Mouse (Mus musculus): ENCODE results near the gene Nr4a3. TPM values are rescaled to one million over a fixed set of nuclear protein-coding genes. Genes with fewer than 3 reads are reported as not detected.

The Nr4a3 gene
- polyA plus RNA-seq, 1 experiment from 2014 or later = 0.79 TPM

DNA sequence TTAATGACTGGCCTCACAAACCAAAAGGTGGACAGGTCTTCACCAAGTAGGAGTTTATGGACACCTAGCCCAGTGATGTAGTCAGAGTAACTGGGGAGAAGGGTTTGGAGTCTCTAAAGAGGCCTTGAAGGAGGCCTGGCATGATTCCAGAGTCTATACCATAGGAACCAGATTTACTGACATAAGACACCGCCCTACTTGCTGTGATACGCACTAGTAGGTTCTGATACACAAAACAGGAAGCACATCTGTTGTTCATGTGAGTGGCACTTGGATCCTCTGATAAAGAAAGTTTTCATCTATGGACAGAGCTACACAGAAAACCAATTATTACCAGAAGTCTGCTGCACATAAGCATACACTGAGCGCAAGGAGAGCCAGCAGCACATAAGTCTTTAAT, 65.4 kb downstream of the Nr4a3 start:
- no peak overlapping the region for H3K4me3 ChIP-seq (ENCODE audit: inconsistent target)
- H3K27ac ChIP-seq = no peak overlapping the region
- no peaks in the 10 kb centered on the region for H3K79me2 ChIP-seq (ENCODE audit: inconsistent target)
- H3K36me3 ChIP-seq (ENCODE audit: inconsistent target) = no peaks in the 10 kb centered on the region
- 88% methylated on average over 3 of the region's 3 CpGs for WGBS (ENCODE audit: missing documents)

DNA sequence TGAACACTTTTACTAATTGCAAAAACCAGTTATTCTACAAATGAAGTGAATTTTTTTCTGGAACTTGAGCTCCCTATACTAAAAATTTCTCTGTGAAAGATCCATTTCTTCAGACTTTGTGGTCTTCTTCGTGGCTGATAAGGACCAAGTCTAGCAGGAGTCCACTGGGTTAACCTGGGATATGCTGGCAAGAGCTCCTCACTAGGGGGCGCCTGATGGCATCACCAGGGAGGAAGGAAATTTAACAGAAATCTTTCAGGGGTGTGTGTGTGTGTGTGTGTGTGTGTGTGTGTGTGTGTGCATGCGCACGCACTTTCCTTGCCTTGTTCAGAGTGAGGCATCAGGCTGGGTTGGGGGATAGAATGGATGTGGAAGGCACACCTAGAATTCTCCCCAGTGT, 71.2 kb downstream of the Nr4a3 start:
- H3K4me3 ChIP-seq (ENCODE audit: inconsistent target) = no peak overlapping the region
- no peaks in the 10 kb centered on the region for H3K36me3 ChIP-seq (ENCODE audit: inconsistent target)
- no peaks in the 10 kb centered on the region for H3K79me2 ChIP-seq (ENCODE audit: inconsistent target)
- H3K27ac ChIP-seq = no peak overlapping the region
- WGBS (ENCODE audit: missing documents) = 16% methylated on average over 2 of the region's 4 CpGs

DNA sequence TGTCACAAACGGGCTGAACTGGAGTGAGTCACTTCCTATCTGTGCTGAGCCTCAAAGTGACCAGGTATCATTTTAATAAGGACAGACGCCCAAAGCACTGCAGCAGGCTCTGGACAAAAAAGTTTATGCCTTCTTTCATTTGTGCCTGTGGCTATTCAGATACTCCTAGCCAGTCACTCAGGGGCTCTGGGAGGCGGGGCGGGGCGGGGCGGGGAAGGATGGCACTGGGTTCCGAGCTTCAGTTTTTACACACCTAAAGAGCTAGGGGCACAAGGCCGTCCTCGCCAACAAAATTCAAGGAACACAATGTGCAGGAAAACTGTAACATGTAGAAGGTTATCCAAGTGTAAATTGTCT, 79.4 kb downstream of the Nr4a3 start:
- H3K27ac ChIP-seq = no peak overlapping the region
- H3K36me3 ChIP-seq (ENCODE audit: inconsistent target) = no peaks in the 10 kb centered on the region
- H3K4me3 ChIP-seq (ENCODE audit: inconsistent target) = peak overlapping the region; percentile 27
- WGBS (ENCODE audit: missing documents) = under 1% methylated on average over 9 of the region's 9 CpGs
- H3K79me2 ChIP-seq (ENCODE audit: inconsistent target) = peaks cover 6% of the 10 kb centered on the region; the same call in 1 of the 2 replicates

- Histone ChIP-seq H3K79me2 (ENCODE audit: inconsistent target) (peaks cover 6% of the 10 kb centered on the region; the same call in 1 of the 2 replicates), H3K4me3 (ENCODE audit: inconsistent target) (peak within 1 kb of the TSS; percentile 38), H3K36me3 (ENCODE audit: inconsistent target) (no peaks in the 10 kb centered on the region), H3K27ac (no peak within 1 kb of the TSS)
- 1% methylated on average over 56 of the region's 58 CpGs for WGBS (ENCODE audit: missing documents)
Observed at GRCm38 (mm10) chr4:48124773-48125469, 80.0 kb downstream of the Nr4a3 start, which contains the start of gene Stx17. TSS of gene Stx17 (plus strand) at chr4:48124915.

DNA sequence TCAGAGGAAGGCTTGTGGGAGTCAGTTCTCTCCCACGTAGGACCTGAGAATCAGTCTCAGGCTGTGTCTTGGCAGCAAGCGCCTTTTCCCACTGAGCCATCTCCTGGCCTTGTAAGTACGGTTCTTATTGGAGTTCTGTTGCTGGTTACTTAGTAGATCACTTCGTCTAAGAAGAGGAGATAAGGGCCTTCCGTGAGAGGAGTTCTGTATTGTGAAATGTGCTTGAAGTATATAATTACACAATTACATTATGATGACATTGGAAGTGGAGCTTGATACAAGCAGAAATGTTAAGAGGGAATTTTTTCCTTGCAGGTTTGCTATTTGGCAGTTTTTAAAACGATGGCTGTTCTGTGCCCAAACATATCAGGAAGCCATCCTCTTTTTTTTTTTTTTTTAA, 85.4 kb downstream of the Nr4a3 start:
- Histone ChIP-seq H3K4me3 (ENCODE audit: inconsistent target) (no peak overlapping the region), H3K27ac (no peak overlapping the region), H3K79me2 (ENCODE audit: inconsistent target) (peaks cover 6% of the 10 kb centered on the region; the same call in 1 of the 2 replicates), H3K36me3 (ENCODE audit: inconsistent target) (peaks cover 15% of the 10 kb centered on the region; the same call in 1 of the 2 replicates)
- 89% methylated on average over 5 of the region's 6 CpGs for whole genome bisulfite sequencing (ENCODE audit: missing documents)

GRCm38 (mm10) chr4:48131606-48132005, 86.7 kb downstream of the Nr4a3 start:
- 80% methylated on average over 9 of the region's 9 CpGs for WGBS (ENCODE audit: missing documents)
- H3K27ac ChIP-seq = no peak overlapping the region
- H3K36me3 ChIP-seq (ENCODE audit: inconsistent target) = peaks cover 15% of the 10 kb centered on the region; the same call in 1 of the 2 replicates
- no peak overlapping the region for H3K4me3 ChIP-seq (ENCODE audit: inconsistent target)
- no peaks in the 10 kb centered on the region; the same call in 1 of the 2 replicates for H3K79me2 ChIP-seq (ENCODE audit: inconsistent target)

- WGBS (ENCODE audit: missing documents) = 59% methylated on average over 3 of the region's 3 CpGs
- Histone ChIP-seq H3K27ac (no peak overlapping the region), H3K4me3 (ENCODE audit: inconsistent target) (no peak overlapping the region), H3K79me2 (ENCODE audit: inconsistent target) (no peaks in the 10 kb centered on the region), H3K36me3 (ENCODE audit: inconsistent target) (peaks cover 15% of the 10 kb centered on the region; the same call in 1 of the 2 replicates)
Observed at GRCm38 (mm10) chr4:48132721-48133120, 87.8 kb downstream of the Nr4a3 start.

Other genes with a start within 250 kb of the Nr4a3 start
- 14.5 to 17.0 TPM (median 15.8 TPM) in 3 replicates for gene Stx17, start 79.8 kb downstream of the Nr4a3 start, polyA plus RNA-seq (2018)
- 45.6 to 82.2 TPM (median 52.2 TPM) in 3 replicates for gene Erp44, start 234.4 kb downstream of the Nr4a3 start, polyA plus RNA-seq (2018)
- gene Invs, start 234.6 kb downstream of the Nr4a3 start, polyA plus RNA-seq (2018) = 4.5 to 6.1 TPM (median 5.4 TPM) in 3 replicates

All from macrophage (primary cell).